Mouse (Mus musculus) small intestine, adult 2 months (tissue): ENCODE data around the gene Slc24a4. TPM values are rescaled to one million over a fixed set of nuclear protein-coding genes. Genes with fewer than 3 reads are reported as not detected.

Experiments
- H3K27ac ChIP-seq: fragments of 200-500 bp; 2 replicates; pipeline ENCODE4 v1.5.1; 2012; ENCODE audit warnings: low read depth, low read length, control low read depth, inconsistent platforms; ENCODE audit not compliant: insufficient read depth
- H3K27me3 ChIP-seq: fragments of 200-500 bp; 2 replicates; pipeline ENCODE4 v1.6.1; 2012; ENCODE audit warnings: mild to moderate bottlenecking, moderate library complexity, low read length, inconsistent platforms; ENCODE audit not compliant: control insufficient read depth, insufficient read depth
- H3K36me3 ChIP-seq: fragments of 200-500 bp; 2 replicates; pipeline ENCODE4 v1.6.1; 2012; ENCODE audit warnings: mild to moderate bottlenecking, low read length, control low read depth, inconsistent platforms; ENCODE audit not compliant: control insufficient read depth, insufficient read depth
- H3K4me1 ChIP-seq: fragments of 200-500 bp; 2 replicates; pipeline ENCODE4 v1.6.1; 2012; ENCODE audit warnings: low read length, inconsistent platforms, mixed read lengths; ENCODE audit not compliant: control insufficient read depth, insufficient read depth, insufficient read length
- H3K4me3 ChIP-seq: fragments of 200-500 bp; 2 replicates; pipeline ENCODE4 v1.5.1; 2012; ENCODE audit warnings: low read depth, mild to moderate bottlenecking, control low read depth, inconsistent platforms, low read length, moderate library complexity
- CTCF ChIP-seq: fragments of 200-500 bp; IDR thresholded peaks from 2 replicates; pipeline ENCODE4 v1.5.1; 2012; ENCODE audit warnings: low read depth, mild to moderate bottlenecking, control low read depth, inconsistent platforms, low read length, moderate library complexity, mixed read lengths; ENCODE audit not compliant: insufficient replicate concordance, insufficient read length; ENCODE audit errors: extremely low read depth
- POLR2A ChIP-seq: fragments of 200-500 bp; IDR thresholded peaks from 2 replicates; pipeline ENCODE4 v1.6.1; 2012; ENCODE audit warnings: low read depth, mild to moderate bottlenecking, control low read depth, inconsistent platforms, low read length, moderate library complexity
- WGBS: fragments of 180-500 bp; shearing (Covaris S2); methylation state at CpG from one replicate; pipeline ENCODE4 v1.1.7; 2018; 5-methylcytosine and 5-hydroxymethylcytosine counted together
- polyA plus RNA-seq: library from polyadenylated mRNA; depleted of rRNA; stranded (reverse); fragments of >200 nt; gene quantifications from 2 replicates; pipeline ENCODE4 v1.2.3, GENCODE M21; 2012

The Slc24a4 gene
- polyA plus RNA-seq, 1 experiment, result not detected

DNA sequence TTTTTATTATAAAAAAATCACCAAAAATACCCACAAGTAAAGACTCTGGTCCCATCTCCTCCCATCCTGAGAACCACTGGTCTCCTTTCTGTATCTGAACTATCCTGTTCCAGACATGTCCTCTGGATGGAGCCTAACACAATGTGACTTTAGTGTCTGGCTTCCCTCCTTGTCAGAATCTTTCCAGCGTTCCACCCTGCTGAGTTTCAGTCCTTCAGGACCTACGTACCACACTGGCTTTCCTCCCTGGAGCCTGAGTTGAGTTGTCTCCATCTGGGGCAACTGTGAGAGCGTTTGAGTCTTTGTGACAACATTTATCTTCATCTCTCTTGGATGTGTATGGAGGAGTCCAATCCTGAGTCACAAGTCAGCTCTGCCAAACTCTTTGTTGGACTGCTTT, 123.5 kb downstream of the Slc24a4 start:
- Histone ChIP-seq H3K4me3 (no peak overlapping the region), H3K27me3 (no peaks in the 10 kb centered on the region)
- TF ChIP-seq POLR2A, result no peak
- TF ChIP-seq CTCF, result no peak

DNA sequence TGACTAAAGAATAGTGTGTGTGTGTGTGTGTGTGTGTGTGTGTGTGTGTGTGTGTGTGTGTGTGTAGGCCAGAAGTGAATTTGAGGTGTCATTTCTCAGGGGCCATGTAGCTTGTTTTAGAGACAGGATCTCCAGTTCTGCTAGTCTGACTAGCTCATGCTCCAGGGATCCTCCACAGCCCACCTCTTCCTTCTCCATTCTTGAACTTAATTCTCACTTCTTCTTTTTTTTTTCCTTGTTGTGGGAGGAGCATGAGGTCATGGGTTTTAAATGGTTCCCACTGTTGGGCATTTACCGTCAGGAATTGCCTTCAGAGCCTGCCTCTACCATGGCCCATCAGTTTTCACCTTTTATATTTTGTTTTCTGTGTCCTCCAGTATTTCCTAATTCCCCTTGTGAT, 124.0 kb downstream of the Slc24a4 start:
- Histone ChIP-seq H3K27me3 (no peaks in the 10 kb centered on the region), H3K36me3 (no peaks in the 10 kb centered on the region), H3K4me1 (no peaks in the 10 kb centered on the region), H3K27ac (no peak overlapping the region), H3K4me3 (no peak overlapping the region)
- TF ChIP-seq CTCF (no peak), POLR2A (no peak)
- 71% methylated on average over 1 of the region's 1 CpGs for WGBS

More for the DNA sequence above, 123.5 kb downstream of the Slc24a4 start:
- Histone ChIP-seq H3K36me3 (no peaks in the 10 kb centered on the region), H3K4me1 (no peaks in the 10 kb centered on the region), H3K27ac (no peak overlapping the region)
- 61% methylated on average over 3 of the region's 3 CpGs for WGBS

- no peak overlapping the region for H3K4me3 ChIP-seq
- no peak overlapping the region for H3K27ac ChIP-seq
- H3K4me1 ChIP-seq, result no peaks in the 10 kb centered on the region
- no peaks in the 10 kb centered on the region for H3K27me3 ChIP-seq
- H3K36me3 ChIP-seq, result no peaks in the 10 kb centered on the region
- TF ChIP-seq POLR2A, result no peak
- TF ChIP-seq CTCF, result no peak
Observed at GRCm38 (mm10) chr12:102255012-102255411, 126.5 kb downstream of the Slc24a4 start.

GRCm38 (mm10) chr12:102258522-102259112, 130.1 kb downstream of the Slc24a4 start:
- Histone ChIP-seq H3K4me3 (no peak overlapping the region), H3K36me3 (no peaks in the 10 kb centered on the region), H3K27me3 (no peaks in the 10 kb centered on the region), H3K27ac (no peak overlapping the region), H3K4me1 (peaks cover 3% of the 10 kb centered on the region; the same call in 1 of the 2 replicates)
- TF ChIP-seq POLR2A (no peak), CTCF (no peak)
- 81% methylated on average over 3 of the region's 3 CpGs for WGBS

GRCm38 (mm10) chr12:102261933-102262396, 133.4 kb downstream of the Slc24a4 start:
- Histone ChIP-seq H3K27ac (no peak overlapping the region), H3K27me3 (no peaks in the 10 kb centered on the region), H3K4me3 (no peak overlapping the region), H3K4me1 (peaks cover 3% of the 10 kb centered on the region; the same call in 1 of the 2 replicates), H3K36me3 (no peaks in the 10 kb centered on the region)
- WGBS, result 28% methylated on average over 8 of the region's 8 CpGs
- TF ChIP-seq POLR2A (no peak), CTCF (no peak)

DNA sequence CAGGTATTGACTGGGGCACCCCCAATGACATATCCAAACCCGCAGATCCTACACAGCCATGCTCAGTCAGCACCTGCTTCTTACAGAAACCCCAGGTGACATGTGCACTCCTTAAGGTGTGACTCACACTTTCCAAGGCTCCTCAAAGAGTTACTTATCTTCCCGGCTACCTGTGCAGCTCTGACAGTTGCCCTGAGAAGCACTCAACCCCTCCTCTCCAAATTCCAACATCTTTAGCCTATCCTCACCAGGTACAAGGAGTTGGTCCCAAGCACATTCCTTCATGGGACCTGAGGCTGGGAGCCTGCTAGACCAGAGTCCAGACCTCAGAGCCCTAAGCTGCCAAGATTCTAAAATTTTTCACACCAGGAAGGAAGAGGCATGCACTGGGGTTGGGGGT, 134.3 kb downstream of the Slc24a4 start:
- no peaks in the 10 kb centered on the region for H3K36me3 ChIP-seq
- no peak for TF ChIP-seq CTCF
- no peak for TF ChIP-seq POLR2A
- H3K27me3 ChIP-seq, result no peaks in the 10 kb centered on the region
- H3K4me1 ChIP-seq, result peaks cover 3% of the 10 kb centered on the region; the same call in 1 of the 2 replicates
- no peak overlapping the region for H3K27ac ChIP-seq
- 74% methylated on average over 2 of the region's 2 CpGs for WGBS
- H3K4me3 ChIP-seq, result no peak overlapping the region

DNA sequence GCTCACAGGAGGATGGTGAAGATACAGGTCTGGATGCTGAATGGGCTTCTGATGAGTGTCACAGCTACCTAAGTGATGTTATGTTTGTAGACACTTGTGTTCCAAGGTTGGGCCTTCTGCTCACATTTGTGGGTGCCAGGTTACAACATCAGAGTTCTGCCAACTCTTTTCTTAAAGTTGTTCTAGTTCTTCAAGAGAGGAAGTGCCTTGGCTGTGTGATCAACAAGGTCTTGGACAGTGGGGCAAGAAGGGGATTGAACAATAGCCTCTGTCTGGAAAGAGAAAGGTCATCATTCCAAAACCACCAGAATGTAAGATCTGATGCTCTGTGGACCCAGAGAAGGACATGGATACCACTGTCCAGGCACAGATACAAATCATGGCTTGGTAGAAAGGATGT, 134.7 kb downstream of the Slc24a4 start:
- peaks cover 3% of the 10 kb centered on the region; the same call in 1 of the 2 replicates for H3K4me1 ChIP-seq
- TF ChIP-seq POLR2A (no peak), CTCF (no peak)
- H3K4me3 ChIP-seq, result no peak overlapping the region
- H3K27me3 ChIP-seq, result no peaks in the 10 kb centered on the region
- H3K27ac ChIP-seq, result no peak overlapping the region
- no peaks in the 10 kb centered on the region for H3K36me3 ChIP-seq
